Mouse (Mus musculus): Measurements from ENCODE around the gene Snapc3. TPM values are rescaled to one million over a fixed set of nuclear protein-coding genes. Genes with fewer than 3 reads are reported as not detected.
"Not testable (repeated sequence)": the region's sequence is repeated elsewhere in the genome, so short reads cannot be mapped to it uniquely, and the experiment has no call there.

Gene Snapc3
- polyA plus RNA-seq, 1 experiment from 2014 or later, result 28.0 TPM

DNA sequence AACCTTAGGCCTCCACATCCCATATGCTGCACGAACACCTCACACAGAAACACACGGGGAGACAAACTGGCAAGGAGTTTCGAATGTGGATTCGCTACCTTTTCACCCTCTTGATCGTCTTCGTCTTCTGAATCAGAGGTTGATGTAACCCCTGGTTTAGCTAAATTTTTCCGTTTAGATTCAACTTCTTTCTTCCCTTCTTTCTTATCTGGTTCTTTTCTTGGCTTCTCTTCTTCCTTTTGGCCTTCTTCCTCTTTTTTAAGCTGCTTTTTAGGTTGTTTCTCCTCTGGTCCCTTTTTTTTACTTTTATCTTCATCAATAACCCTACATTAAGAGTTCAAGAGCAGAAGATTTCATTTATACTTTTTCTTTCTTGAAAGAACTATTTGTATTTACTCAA lies 47.3 kb downstream of the Snapc3 start:
- peaks cover 3% of the 10 kb centered on the region; the same call in 1 of the 2 replicates for H3K4me1 ChIP-seq (replicated peaks)
- no peaks in the 10 kb centered on the region for H3K27me3 ChIP-seq
- 86% methylated on average over 7 of the region's 7 CpGs for WGBS
- no peak overlapping the region for H3K4me2 ChIP-seq
- H3K4me3 ChIP-seq, result no peak overlapping the region
- H3K27ac ChIP-seq, result no peak overlapping the region
- no peaks in the 10 kb centered on the region for H3K9me3 ChIP-seq (replicated peaks)
- peaks cover 67% of the 10 kb centered on the region for H3K36me3 ChIP-seq
- no peak overlapping the region for H3K9ac ChIP-seq
- ATAC-seq (replicated peaks; ENCODE audit: insufficient number of reproducible peaks, insufficient read depth, low FRiP score, low read depth), result no peak

DNA sequence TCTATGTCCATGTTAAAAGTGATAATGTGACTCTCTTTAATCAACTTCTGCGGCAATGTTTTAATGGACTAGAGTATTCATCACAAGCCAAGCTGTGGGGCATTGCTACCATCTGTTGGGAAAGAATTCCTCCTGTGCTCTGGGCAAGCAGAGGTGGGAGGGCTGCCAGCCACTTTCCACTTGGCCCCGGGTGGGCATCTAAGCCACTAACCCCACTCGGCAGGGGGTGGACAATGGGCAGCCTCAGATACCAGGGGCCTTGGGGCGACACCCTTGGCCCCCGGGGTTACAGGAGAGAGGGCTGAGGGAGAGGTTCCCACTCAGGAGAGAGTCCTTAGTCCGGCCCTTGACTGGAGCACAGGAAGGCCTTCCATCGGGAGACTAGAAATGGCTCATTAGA lies 50.1 kb downstream of the Snapc3 start:
- WGBS, result 84% methylated on average over 7 of the region's 7 CpGs
- no peaks in the 10 kb centered on the region for H3K9me3 ChIP-seq (replicated peaks)
- H3K4me3 ChIP-seq, result no peak overlapping the region
- ATAC-seq (replicated peaks; ENCODE audit: insufficient number of reproducible peaks, insufficient read depth, low FRiP score, low read depth), result no peak
- peaks cover 80% of the 10 kb centered on the region for H3K36me3 ChIP-seq
- H3K27me3 ChIP-seq, result no peaks in the 10 kb centered on the region
- peaks cover 9% of the 10 kb centered on the region; the same call in 1 of the 2 replicates for H3K4me1 ChIP-seq (replicated peaks)
- H3K4me2 ChIP-seq, result no peak overlapping the region
- no peak overlapping the region for H3K9ac ChIP-seq
- no peak overlapping the region for H3K27ac ChIP-seq

DNA sequence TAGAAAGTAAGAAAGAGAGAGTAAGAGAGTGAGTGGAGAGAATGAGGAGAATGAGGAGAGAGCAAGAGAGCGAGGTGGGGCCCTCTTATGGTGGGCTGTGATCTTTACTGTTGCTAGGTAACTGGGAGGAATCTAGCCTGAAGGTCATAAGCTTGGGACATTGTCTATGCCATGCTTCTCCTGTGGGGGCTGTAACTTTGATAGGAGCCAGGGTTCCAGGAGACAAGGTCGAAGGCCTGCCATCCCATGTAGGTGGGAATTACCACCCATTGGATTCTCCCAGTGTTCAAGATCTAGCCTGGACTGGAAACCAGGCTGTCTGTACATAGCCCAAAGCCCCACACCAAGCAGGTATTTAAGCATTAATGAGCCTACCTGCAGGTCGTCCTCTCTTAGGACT lies 50.7 kb downstream of the Snapc3 start:
- ATAC-seq (replicated peaks; ENCODE audit: insufficient number of reproducible peaks, insufficient read depth, low FRiP score, low read depth), result no peak
- H3K4me2 ChIP-seq, result no peak overlapping the region
- no peak overlapping the region for H3K4me3 ChIP-seq
- no peak overlapping the region for H3K27ac ChIP-seq
- no peaks in the 10 kb centered on the region for H3K27me3 ChIP-seq
- no peaks in the 10 kb centered on the region for H3K9me3 ChIP-seq (replicated peaks)
- H3K4me1 ChIP-seq (replicated peaks), result peaks cover 9% of the 10 kb centered on the region; the same call in 1 of the 2 replicates
- H3K9ac ChIP-seq, result no peak overlapping the region
- WGBS, result 65% methylated on average over 3 of the region's 3 CpGs
- H3K36me3 ChIP-seq, result peaks cover 74% of the 10 kb centered on the region

DNA sequence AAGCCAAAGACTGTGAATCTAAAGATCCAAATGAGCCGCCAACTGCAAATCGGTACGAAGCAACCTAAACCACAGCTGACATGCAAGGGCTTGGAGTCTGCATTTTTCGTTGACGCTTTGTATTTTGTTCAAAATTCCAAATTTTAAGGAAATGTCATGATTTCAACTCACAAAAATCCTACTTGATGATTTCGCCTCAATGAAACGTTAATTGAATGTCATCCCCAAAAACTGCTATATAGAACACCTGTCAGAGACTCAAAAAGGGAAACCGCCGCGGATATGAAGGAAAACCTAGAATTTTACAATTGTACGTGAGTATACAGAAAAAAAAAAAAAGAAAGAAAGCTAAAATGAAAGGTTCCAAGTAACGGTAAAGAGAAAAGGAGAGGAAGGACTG lies 67.7 kb downstream of the Snapc3 start:
- Histone ChIP-seq H3K27ac (peak overlapping the region; percentile 98), H3K4me3 (peak overlapping the region; percentile 94), H3K9me3 (replicated peaks) (no peaks in the 10 kb centered on the region), H3K27me3 (no peaks in the 10 kb centered on the region), H3K36me3 (peaks cover 11% of the 10 kb centered on the region), H3K9ac (peak overlapping the region; percentile 73), H3K4me1 (replicated peaks) (peaks cover 7% of the 10 kb centered on the region), H3K4me2 (peak overlapping the region; percentile 89)
- ATAC-seq (replicated peaks; ENCODE audit: insufficient number of reproducible peaks, insufficient read depth, low FRiP score, low read depth), result no peak
- WGBS, result 27% methylated on average over 12 of the region's 12 CpGs

DNA sequence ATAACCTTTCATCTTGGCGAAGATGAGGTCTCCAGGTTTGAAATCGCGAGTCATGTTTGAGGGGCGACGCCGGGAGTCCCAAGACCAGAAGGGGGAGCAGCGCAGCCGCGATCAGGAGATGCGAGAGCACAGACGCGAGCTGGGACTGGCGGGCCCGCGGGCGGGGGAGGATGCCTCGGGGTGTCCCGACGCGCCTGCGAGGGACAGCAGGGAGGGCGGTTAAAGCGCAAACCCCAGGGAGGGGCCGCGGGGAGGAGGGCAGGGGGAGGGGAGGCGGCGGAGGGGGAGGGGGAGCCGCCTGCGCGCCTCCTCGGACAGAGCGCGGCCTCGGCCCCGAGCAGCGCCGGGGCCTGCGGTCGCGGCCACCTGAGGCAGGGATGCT lies 68.2 kb downstream of the Snapc3 start:
- 3% methylated on average over 32 of the region's 40 CpGs for WGBS
- H3K4me1 ChIP-seq (replicated peaks), result peaks cover 7% of the 10 kb centered on the region
- H3K9ac ChIP-seq, result peak overlapping the region; percentile 73
- H3K27ac ChIP-seq, result peak overlapping the region; percentile 98
- ATAC-seq (replicated peaks; ENCODE audit: insufficient number of reproducible peaks, insufficient read depth, low FRiP score, low read depth), result peak; percentile 87
- no peaks in the 10 kb centered on the region for H3K27me3 ChIP-seq
- H3K36me3 ChIP-seq, result peaks cover 11% of the 10 kb centered on the region; the same call in 1 of the 2 replicates
- H3K9me3 ChIP-seq (replicated peaks), result no peaks in the 10 kb centered on the region
- H3K4me3 ChIP-seq, result peak overlapping the region; percentile 94
- peak overlapping the region; percentile 89 for H3K4me2 ChIP-seq

DNA sequence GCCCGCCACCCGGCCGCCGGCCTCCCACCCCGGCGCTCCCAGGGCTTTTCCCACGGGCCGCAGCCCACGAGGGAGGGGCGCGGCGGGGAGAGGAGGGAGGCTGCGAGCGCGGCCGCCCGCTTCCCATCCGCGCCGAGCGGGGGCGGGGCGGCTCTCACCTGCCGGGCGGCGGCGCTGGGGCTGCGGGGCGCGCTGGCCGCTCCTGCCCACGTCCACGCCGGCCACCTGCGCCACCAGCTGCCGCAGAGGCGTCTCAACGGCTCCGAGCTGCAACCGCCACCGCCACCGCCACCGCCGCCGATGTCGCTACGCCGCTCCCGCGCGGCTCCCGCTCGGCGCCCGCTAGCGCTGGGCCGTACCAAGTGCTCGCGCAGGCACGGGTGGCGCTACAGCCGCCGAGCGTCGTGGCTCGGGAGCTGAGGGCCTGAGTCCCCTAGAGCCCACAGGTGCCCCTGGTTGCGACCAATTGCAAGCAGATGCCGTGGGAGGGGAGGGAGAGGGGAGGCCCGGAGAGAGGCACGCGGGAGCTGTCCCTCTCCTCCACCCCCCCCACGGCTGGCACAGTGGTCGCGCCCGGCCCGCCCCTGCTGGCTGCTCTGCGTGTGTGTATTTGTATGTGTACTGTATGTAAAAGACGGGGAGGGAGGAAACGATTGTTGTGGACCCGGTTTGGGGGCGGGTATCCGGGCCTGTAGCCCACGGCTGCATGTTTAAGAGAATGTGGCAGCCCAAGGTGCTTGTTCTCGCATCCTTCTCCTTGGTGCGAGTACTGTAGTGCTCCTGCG lies 68.8 kb downstream of the Snapc3 start, which contains the start of gene Psip1:
Gene Psip1, minus strand, starts transcription at position 343 of the 785 bp plus-strand sequence.
- Histone ChIP-seq H3K4me1 (replicated peaks) (peaks cover 7% of the 10 kb centered on the region), H3K27me3 (no peaks in the 10 kb centered on the region), H3K4me3 (peak within 1 kb of the TSS; percentile 94), H3K36me3 (peaks cover 6% of the 10 kb centered on the region; the same call in 1 of the 2 replicates), H3K9me3 (replicated peaks) (no peaks in the 10 kb centered on the region), H3K4me2 (peak within 1 kb of the TSS; percentile 89), H3K27ac (peak within 1 kb of the TSS; percentile 98), H3K9ac (peak within 1 kb of the TSS; percentile 73)
- ATAC-seq (replicated peaks; ENCODE audit: insufficient number of reproducible peaks, insufficient read depth, low FRiP score, low read depth), result peak; percentile 86
- WGBS, result under 1% methylated on average over 74 of the region's 86 CpGs

DNA sequence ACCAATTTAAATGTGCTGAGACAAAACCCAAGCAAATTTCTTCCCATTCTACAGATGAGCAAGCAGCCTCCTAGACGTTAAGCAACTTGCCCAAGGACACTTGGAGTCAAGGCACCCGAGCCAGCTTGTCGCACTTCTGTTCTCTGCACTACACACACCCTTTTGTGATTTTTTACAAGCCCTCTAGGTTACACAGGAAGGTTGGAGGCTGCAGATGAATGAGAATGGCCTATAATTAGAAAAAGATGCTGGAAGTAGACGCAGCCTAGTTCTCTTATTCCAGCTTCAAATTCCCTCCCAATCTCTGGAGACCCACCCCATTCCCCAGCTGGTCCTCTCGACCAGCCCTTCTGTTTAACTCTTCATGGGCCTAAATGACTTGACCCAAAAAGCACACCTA lies 71.6 kb downstream of the Snapc3 start:
- 25% methylated on average over 5 of the region's 5 CpGs for WGBS
- ATAC-seq (replicated peaks; ENCODE audit: insufficient number of reproducible peaks, insufficient read depth, low FRiP score, low read depth), result no peak
- no peak overlapping the region for H3K9ac ChIP-seq
- no peak overlapping the region for H3K4me2 ChIP-seq
- H3K36me3 ChIP-seq, result no peaks in the 10 kb centered on the region
- H3K27ac ChIP-seq, result no peak overlapping the region
- no peak overlapping the region for H3K4me3 ChIP-seq
- H3K9me3 ChIP-seq (replicated peaks), result no peaks in the 10 kb centered on the region
- peaks cover 7% of the 10 kb centered on the region for H3K4me1 ChIP-seq (replicated peaks)
- H3K27me3 ChIP-seq, result no peaks in the 10 kb centered on the region

DNA sequence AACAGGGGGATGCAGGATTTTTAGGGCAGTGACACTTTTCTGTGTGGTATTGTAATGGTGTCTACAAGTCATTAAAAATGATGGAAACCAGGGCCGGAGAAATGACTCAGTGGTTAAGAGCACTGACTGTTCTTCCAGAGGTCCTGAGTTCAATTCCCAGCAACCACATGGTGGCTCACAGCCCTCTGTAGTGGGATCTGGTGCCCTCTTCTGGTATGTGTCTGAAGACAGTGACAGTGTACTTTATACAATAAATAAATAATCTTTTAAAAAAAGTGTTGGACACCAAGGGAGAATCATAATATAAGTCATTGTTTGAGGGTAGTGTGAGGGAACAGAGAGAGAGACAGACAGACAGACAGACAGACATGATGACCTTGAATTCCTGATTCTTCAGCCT lies 75.6 kb downstream of the Snapc3 start:
- no peak overlapping the region for H3K27ac ChIP-seq
- 94% methylated on average over 1 of the region's 1 CpGs for WGBS
- ATAC-seq (replicated peaks; ENCODE audit: insufficient number of reproducible peaks, insufficient read depth, low FRiP score, low read depth), result no peak

DNA sequence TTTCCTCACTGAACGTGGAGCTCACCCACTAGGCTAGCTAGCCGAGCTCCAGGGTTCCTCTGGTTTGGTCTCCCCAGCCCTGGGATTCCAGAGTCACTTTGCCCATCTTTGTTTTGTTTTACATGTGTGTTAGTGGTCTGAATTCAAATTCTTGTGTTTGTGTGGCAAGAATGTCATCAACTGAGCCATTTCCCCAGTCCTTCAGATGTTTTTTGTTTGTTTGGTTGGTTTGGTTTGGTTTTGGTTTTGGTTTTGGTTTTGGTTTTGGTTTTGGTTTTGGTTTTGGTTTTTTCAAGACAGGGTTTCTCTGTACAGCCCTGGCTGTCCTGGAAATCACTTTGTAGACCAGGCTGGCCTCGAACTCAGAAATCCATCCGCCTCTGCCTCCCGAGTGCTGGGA lies 79.5 kb downstream of the Snapc3 start:
- H3K4me1 ChIP-seq (replicated peaks); H3K9me3 ChIP-seq (replicated peaks); H3K4me2 ChIP-seq; H3K27ac ChIP-seq; ATAC-seq (replicated peaks; ENCODE audit: insufficient number of reproducible peaks, insufficient read depth, low FRiP score, low read depth); H3K36me3 ChIP-seq; H3K4me3 ChIP-seq; H3K27me3 ChIP-seq; H3K9ac ChIP-seq: not testable (repeated sequence)
- WGBS, result 86% methylated on average over 5 of the region's 5 CpGs

More for the DNA sequence above, 75.6 kb downstream of the Snapc3 start:
- no peak overlapping the region for H3K4me3 ChIP-seq
- no peak overlapping the region for H3K9ac ChIP-seq
- H3K4me1 ChIP-seq (replicated peaks), result no peaks in the 10 kb centered on the region
- no peaks in the 10 kb centered on the region for H3K27me3 ChIP-seq
- no peaks in the 10 kb centered on the region for H3K36me3 ChIP-seq
- no peak overlapping the region for H3K4me2 ChIP-seq
- no peaks in the 10 kb centered on the region for H3K9me3 ChIP-seq (replicated peaks)

DNA sequence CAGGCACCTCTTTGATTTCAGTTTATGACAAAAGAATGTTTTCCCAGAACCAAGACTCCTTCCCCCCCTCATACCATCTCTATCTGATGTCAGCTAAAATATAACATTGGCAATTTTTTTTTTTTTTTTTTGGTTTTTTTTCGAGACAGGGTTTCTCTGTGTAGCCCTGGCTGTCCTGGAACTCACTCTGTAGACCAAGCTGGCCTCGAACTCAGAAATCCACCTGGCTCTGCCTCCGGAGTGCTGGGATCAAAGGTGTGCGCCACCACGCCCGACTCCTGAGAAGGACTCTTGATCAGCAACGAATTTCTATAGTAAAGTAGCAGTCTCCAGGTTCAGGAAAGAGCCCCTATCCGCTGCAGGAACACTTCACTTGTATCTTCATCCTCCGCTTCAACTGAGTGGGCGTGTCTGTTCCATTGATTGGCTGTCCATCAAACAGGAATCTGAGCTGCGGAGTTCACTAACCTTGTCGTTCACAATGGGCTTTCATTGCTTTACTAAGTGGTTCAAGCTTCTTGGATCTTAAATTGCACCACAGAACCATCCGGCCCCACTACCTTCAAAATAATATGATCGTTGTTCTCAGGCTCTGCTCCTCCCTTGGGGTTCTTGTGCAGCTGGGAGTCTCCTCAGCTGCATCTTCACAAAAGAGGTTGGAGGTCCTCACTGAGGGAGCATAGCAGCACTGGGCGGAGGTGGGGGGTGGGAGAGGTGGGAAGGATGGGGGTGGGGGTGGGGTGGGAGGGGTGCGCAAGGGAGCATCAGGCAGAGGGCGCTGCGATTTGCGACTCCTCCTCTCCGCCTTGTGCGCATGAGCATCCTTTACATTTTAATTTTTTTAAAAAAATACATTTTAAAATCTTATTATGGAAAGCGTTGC lies 82.9 kb downstream of the Snapc3 start:
- H3K9ac ChIP-seq, result no peak overlapping the region
- H3K27ac ChIP-seq, result no peak overlapping the region
- no peaks in the 10 kb centered on the region for H3K27me3 ChIP-seq
- peaks cover 3% of the 10 kb centered on the region; the same call in 1 of the 2 replicates for H3K4me1 ChIP-seq (replicated peaks)
- peak overlapping the region; percentile 60 for H3K4me2 ChIP-seq
- peak overlapping the region; percentile 30 for H3K4me3 ChIP-seq
- no peaks in the 10 kb centered on the region for H3K9me3 ChIP-seq (replicated peaks)
- H3K36me3 ChIP-seq, result no peaks in the 10 kb centered on the region
- no peak for ATAC-seq (replicated peaks; ENCODE audit: insufficient number of reproducible peaks, insufficient read depth, low FRiP score, low read depth)
- 15% methylated on average over 22 of the region's 22 CpGs for WGBS

DNA sequence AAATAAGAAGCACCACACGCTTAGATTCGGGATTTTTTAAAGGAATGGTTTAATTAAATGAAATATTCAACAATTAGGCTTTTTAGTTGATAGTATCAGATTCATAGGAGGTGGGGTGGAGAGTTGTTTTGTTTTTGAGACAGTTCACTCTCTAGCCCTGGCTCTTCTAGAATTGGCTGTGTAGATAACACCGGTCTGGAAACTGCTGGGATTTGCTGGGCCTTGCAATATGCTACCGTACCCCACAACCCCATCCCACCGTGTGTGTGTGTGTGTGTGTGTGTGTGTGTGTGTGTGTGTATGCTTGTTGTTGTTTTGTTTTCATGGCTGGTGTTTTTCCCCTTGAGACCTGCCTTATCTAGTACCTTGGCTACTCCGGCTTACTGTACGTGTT lies 83.5 kb downstream of the Snapc3 start:
- no peak for ATAC-seq (replicated peaks; ENCODE audit: insufficient number of reproducible peaks, insufficient read depth, low FRiP score, low read depth)
- H3K4me1 ChIP-seq (replicated peaks), result peaks cover 3% of the 10 kb centered on the region; the same call in 1 of the 2 replicates
- H3K4me3 ChIP-seq, result no peak overlapping the region
- 36% methylated on average over 7 of the region's 7 CpGs for WGBS
- H3K36me3 ChIP-seq, result no peaks in the 10 kb centered on the region
- H3K9ac ChIP-seq, result no peak overlapping the region
- H3K27me3 ChIP-seq, result no peaks in the 10 kb centered on the region
- H3K9me3 ChIP-seq (replicated peaks), result no peaks in the 10 kb centered on the region
- H3K27ac ChIP-seq, result no peak overlapping the region
- peak overlapping the region; percentile 60 for H3K4me2 ChIP-seq
